Mouse (Mus musculus): ENCODE results near the gene Ttyh1. TPM values are rescaled to one million over a fixed set of nuclear protein-coding genes. Genes with fewer than 3 reads are reported as not detected.

Gene Ttyh1
- total RNA-seq, 2 experiments from 2014 or later = 572 to 597 TPM

- DNase-seq (ENCODE audit: low spot score in 2 of 2) = no peak
Measured at GRCm38 (mm10) chr7:4165286-4165685, 46.1 kb downstream of the Ttyh1 start.

- no peak for DNase-seq (ENCODE audit: low spot score in 2 of 2)
Measured at GRCm38 (mm10) chr7:4167098-4167497, 47.9 kb downstream of the Ttyh1 start.

- no peak for DNase-seq (ENCODE audit: low spot score in 2 of 2)
Measured at GRCm38 (mm10) chr7:4170193-4170938, 51.2 kb downstream of the Ttyh1 start.

- no peak for DNase-seq (ENCODE audit: low spot score in 2 of 2)
Measured at GRCm38 (mm10) chr7:4178438-4178837, 59.2 kb downstream of the Ttyh1 start.

Other genes with a start within 250 kb of the Ttyh1 start
- gene Gm14548, start 221.3 kb upstream of the Ttyh1 start, total RNA-seq (2021) = not detected
- not detected for gene Lilra6, start 203.9 kb upstream of the Ttyh1 start, total RNA-seq (2021)
- gene Lair1, start 56.2 kb upstream of the Ttyh1 start, total RNA-seq (2021) = 1 to 10 TPM; 4.9 to 7.1 TPM
- gene Leng8, start 17.6 kb downstream of the Ttyh1 start, total RNA-seq (2021) = 100 to 1,000 TPM; 139 to 159 TPM
- 1 to 10 TPM; 5.1 to 5.9 TPM for gene Leng9, start 31.0 kb downstream of the Ttyh1 start, total RNA-seq (2021)
- 1 to 10 TPM; 1.3 to 1.9 TPM for gene Cdc42ep5, start 45.5 kb downstream of the Ttyh1 start, total RNA-seq (2021)
- gene Lilra5, start 118.3 kb downstream of the Ttyh1 start, total RNA-seq (2021) = under 1 TPM in 1 of 2 experiments, not detected in 1; 0.20 TPM
- gene Ncr1, start 218.3 kb downstream of the Ttyh1 start, total RNA-seq (2021) = not detected